Mouse (Mus musculus) embryonic facial prominence, embryonic 15.5 days (tissue): Measurements from ENCODE around the gene Gm28048. TPM values are rescaled to one million over a fixed set of nuclear protein-coding genes. Genes with fewer than 3 reads are reported as not detected.

ENCODE experiments used
- ATAC-seq: fragments of 200-750 bp; cut with Nextera tagmentation; 2 replicates; pipeline ENCODE4 v1.8.0; 2017; ENCODE audit warnings: low read depth, moderate TSS enrichment; ENCODE audit not compliant: insufficient number of reproducible peaks, low FRiP score, low TSS enrichment
- H3K27ac ChIP-seq: fragments of 300-500 bp; sonication (generic); replicated peaks from 2 replicates; pipeline ENCODE4 v1.5.1; 2015; ENCODE audit warnings: mild to moderate bottlenecking, inconsistent platforms
- H3K27me3 ChIP-seq: fragments of 300-500 bp; sonication (generic); 2 replicates; pipeline ENCODE4 v1.6.1; 2015; ENCODE audit warnings: inconsistent platforms
- H3K36me3 ChIP-seq: fragments of 300-500 bp; sonication (generic); 2 replicates; pipeline ENCODE4 v1.6.1; 2015; ENCODE audit warnings: mild to moderate bottlenecking, inconsistent platforms
- H3K4me1 ChIP-seq: fragments of 300-500 bp; sonication (generic); 2 replicates; pipeline ENCODE4 v1.6.1; 2015; ENCODE audit warnings: inconsistent platforms
- H3K4me2 ChIP-seq: fragments of 300-500 bp; sonication (generic); replicated peaks from 2 replicates; pipeline ENCODE4 v1.6.1; 2015; ENCODE audit warnings: mild to moderate bottlenecking, inconsistent platforms
- H3K4me3 ChIP-seq: fragments of 300-500 bp; sonication (generic); replicated peaks from 2 replicates; pipeline ENCODE4 v1.5.1; 2015; ENCODE audit warnings: mild to moderate bottlenecking, inconsistent platforms
- H3K9ac ChIP-seq: fragments of 300-500 bp; sonication (generic); 2 replicates; pipeline ENCODE4 v1.6.1; 2015; ENCODE audit warnings: inconsistent platforms
- H3K9me3 ChIP-seq: fragments of 300-500 bp; sonication (generic); replicated peaks from 2 replicates; pipeline ENCODE4 v1.6.1; 2016; ENCODE audit warnings: inconsistent platforms
- whole genome bisulfite sequencing: fragments of 180-500 bp; shearing (Covaris S2); methylation state at CpG from one replicate; pipeline ENCODE4 v1.1.7; 2015; 5-methylcytosine and 5-hydroxymethylcytosine counted together
- polyA plus RNA-seq: library from polyadenylated mRNA; unstranded; fragments of >200 nt; fragmentation: Nextera tagmentation; extraction: Ambion mirVana; gene quantifications from 2 replicates; pipeline ENCODE4 v1.2.1, GENCODE M21; 2015

Gene Gm28048
- polyA plus RNA-seq = 10.6 and 11.5 TPM in 2 replicates

DNA sequence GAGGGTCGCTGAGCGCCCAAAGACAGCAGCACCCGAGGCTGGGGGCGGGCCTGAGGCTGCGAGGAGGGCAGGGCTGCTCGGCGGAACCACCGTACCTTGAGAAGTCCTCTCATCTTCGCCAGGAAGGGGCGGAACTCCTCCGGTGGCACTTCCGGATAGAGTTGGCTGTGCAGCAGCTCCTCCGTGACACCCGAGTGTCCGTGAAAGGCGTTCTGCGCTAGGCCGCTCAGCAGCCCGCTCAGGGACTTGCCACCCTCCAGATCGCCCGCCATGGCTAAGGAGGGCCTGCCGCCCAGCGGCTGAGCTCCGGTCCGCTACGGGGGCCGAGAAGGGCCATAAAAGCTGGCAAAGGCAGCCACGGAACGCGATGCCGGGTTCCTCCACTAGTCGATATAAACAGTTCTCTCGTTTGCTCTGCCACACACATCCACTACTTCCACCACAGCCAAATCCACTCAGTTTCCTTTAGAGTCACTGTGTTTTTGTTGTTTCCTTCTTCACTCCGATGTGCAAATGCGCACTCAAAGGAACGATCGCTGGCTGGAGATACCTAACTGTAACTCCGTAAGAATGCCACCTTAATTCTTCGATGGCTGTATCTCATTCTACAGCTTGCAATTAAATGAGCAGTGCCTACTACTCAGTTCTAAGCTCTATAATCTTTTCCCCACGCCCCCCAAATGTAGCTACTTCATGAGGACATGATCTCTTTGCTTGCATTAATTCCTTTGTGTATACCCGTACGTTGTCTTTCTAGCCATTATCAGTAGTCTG, at the start of gene Gm28048, which contains the start of gene Commd1:
Gene Gm28048 (minus strand): TSS at position 107 of the 774 bp plus-strand sequence.
Gene Commd1 (minus strand): TSS at position 399 of the 774 bp plus-strand sequence.
- Histone ChIP-seq H3K4me3 (peak within 1 kb of the TSS; percentile 80), H3K27me3 (no peaks in the 10 kb centered on the region), H3K4me2 (peak within 1 kb of the TSS; percentile 65), H3K36me3 (peaks cover 9% of the 10 kb centered on the region; the same call in 1 of the 2 replicates), H3K9ac (peak within 1 kb of the TSS; percentile 74), H3K27ac (peak within 1 kb of the TSS; percentile 99), H3K9me3 (no peaks in the 10 kb centered on the region), H3K4me1 (peaks cover 9% of the 10 kb centered on the region)
- 3% methylated on average over 42 of the region's 42 CpGs for WGBS
- peak; percentile 90 for ATAC-seq

DNA sequence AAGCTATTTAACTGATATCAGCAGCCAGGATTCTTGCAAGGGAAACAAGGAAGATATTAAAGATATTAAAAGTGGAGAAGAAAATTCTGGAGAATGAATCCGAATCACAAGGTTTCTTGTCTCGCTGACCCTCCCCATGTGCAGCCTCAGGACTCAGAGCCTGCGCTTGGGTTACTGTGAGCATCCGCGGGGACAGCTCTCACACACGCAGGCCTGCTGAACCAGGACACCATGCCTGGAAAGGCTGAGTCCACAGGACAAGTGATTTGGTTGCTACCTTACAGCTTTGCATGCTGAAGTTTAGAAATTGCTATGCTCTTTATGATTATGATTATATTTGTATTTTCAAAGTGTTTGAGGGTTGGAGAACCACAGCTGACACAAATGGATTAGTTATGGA, 47.5 kb upstream of the Gm28048 start:
- no peak overlapping the region for H3K9ac ChIP-seq
- H3K9me3 ChIP-seq = no peaks in the 10 kb centered on the region
- no peaks in the 10 kb centered on the region for H3K4me1 ChIP-seq
- 73% methylated on average over 6 of the region's 6 CpGs for WGBS
- H3K36me3 ChIP-seq = no peaks in the 10 kb centered on the region
- H3K4me2 ChIP-seq = no peak overlapping the region
- no peak for ATAC-seq
- no peaks in the 10 kb centered on the region for H3K27me3 ChIP-seq
- H3K4me3 ChIP-seq = no peak overlapping the region
- H3K27ac ChIP-seq = no peak overlapping the region

DNA sequence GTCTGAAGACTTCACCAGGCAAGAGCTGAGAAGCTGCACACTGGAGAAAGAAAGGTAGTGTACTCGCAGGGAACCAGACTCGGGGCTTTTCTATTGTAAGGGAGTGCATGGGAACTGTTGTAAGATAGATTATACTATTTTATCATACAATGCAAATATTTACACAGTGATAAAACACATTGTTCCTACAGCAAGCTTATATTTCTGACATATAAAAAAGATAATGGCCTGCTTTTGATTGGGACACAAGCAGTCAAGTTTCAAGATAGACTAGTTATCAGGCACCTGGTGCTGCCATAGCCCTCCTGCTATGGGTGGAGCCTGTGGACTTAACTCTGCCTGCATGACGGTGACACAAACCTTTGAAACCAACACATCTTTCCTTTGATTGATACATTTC, 47.1 kb upstream of the Gm28048 start:
- Histone ChIP-seq H3K27ac (no peak overlapping the region), H3K9me3 (no peaks in the 10 kb centered on the region), H3K4me2 (no peak overlapping the region), H3K4me3 (no peak overlapping the region), H3K36me3 (no peaks in the 10 kb centered on the region), H3K4me1 (no peaks in the 10 kb centered on the region), H3K9ac (no peak overlapping the region), H3K27me3 (no peaks in the 10 kb centered on the region)
- no peak for ATAC-seq
- 61% methylated on average over 3 of the region's 3 CpGs for whole genome bisulfite sequencing

DNA sequence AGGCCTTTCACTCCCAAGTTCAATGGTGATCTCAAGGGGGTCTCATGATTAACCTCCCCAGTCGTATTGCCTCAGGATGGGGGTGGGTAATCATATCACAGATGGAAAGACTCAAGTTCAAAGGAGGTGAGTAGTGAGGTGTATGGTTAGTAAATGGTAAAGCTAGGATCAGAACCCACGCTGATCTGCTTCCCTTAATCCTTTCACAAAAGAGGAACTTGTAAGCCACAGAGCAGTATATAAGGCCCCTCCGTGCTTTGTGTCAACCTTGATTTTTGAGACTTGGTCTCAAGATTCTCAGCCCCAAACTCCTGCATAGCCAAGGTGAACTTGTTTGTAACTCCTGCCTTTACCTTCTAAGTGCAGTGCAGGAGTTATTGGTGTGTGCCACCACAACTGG, 42.3 kb upstream of the Gm28048 start:
- no peak overlapping the region for H3K27ac ChIP-seq
- H3K36me3 ChIP-seq = no peaks in the 10 kb centered on the region
- H3K27me3 ChIP-seq = no peaks in the 10 kb centered on the region
- no peak overlapping the region for H3K4me3 ChIP-seq
- ATAC-seq = no peak
- no peak overlapping the region for H3K9ac ChIP-seq
- 67% methylated on average over 3 of the region's 3 CpGs for WGBS
- H3K4me1 ChIP-seq = no peaks in the 10 kb centered on the region
- no peak overlapping the region for H3K4me2 ChIP-seq
- no peaks in the 10 kb centered on the region for H3K9me3 ChIP-seq

DNA sequence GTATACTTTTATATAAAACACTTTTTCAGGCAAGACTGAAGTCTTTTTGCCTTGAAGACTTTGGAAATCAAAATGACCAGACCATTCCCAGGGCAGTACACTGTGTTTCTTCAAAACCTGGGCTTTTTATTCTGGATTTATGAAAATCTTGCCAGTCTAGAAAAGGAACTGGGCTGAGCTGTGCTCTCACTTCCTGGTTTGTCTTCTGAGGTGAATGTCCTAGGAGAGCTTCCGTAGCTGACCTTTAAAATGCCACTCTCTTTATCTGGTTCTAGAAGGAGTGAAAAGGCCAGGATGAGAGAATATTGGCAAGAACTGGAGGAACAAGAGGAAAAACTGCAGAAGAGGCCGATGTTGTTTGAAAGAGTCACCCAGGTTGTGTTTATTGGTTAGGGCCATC, 41.3 kb upstream of the Gm28048 start:
- H3K4me1 ChIP-seq = no peaks in the 10 kb centered on the region
- no peaks in the 10 kb centered on the region for H3K27me3 ChIP-seq
- WGBS = 92% methylated on average over 2 of the region's 2 CpGs
- no peaks in the 10 kb centered on the region for H3K36me3 ChIP-seq
- no peak overlapping the region for H3K4me2 ChIP-seq
- no peak overlapping the region for H3K27ac ChIP-seq
- H3K9me3 ChIP-seq = no peaks in the 10 kb centered on the region
- no peak overlapping the region for H3K9ac ChIP-seq
- ATAC-seq = no peak
- H3K4me3 ChIP-seq = no peak overlapping the region

DNA sequence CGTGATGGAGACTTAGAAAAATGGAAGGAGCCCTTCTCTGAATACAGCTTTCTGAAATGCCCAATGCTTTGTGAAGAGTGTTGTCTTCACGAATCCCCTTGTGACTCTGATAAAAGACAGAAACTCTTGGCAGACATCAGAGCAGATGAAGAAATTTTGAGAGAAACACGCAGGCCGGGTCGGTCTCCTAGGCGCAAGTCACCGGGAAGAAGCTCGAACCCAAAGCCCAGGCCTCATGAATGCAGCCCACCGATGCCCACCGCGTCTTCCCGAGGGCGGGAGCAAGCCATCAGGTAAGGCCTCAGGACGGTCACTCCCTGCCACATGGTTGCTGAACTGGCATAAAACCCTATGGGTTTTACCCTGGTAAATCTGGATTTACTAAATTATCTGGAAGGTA, 39.0 kb upstream of the Gm28048 start:
- no peaks in the 10 kb centered on the region for H3K4me1 ChIP-seq
- no peaks in the 10 kb centered on the region for H3K27me3 ChIP-seq
- ATAC-seq = no peak
- WGBS = 83% methylated on average over 14 of the region's 14 CpGs
- H3K9ac ChIP-seq = no peak overlapping the region
- H3K9me3 ChIP-seq = no peaks in the 10 kb centered on the region
- H3K36me3 ChIP-seq = no peaks in the 10 kb centered on the region
- H3K4me3 ChIP-seq = no peak overlapping the region
- no peak overlapping the region for H3K4me2 ChIP-seq
- H3K27ac ChIP-seq = no peak overlapping the region

DNA sequence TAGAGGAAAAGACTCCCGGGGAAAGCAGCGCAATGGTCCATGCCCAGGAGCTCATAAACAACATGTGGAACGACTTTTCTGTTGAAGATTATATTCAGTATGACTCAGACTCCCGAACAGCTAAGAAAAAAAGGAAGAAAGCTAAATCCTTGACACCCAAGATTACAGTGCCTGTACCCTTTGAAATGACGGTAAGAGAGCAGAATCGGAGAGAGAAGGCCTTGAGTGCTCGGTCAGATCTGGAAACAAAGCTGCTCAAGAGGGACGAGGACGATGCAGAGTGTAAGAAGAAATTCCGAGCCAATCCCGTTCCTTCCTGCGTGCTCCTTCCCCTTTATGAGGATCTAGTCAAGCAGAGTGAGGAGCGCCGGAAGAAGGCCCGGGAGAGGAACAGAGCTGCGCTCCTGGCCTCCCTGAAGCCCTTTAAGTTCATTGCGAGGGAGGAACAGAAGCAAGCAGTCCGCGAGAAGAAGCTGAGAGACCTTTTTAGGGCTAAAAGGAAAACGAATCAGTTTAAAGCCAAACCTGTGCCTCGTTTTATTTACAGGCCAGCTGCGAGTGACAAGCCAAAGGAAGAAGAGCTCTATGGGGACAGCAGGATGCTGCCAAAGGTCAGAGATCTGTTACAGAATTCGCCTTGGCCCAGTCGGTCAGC, 38.4 kb upstream of the Gm28048 start:
- H3K27me3 ChIP-seq = no peaks in the 10 kb centered on the region
- no peaks in the 10 kb centered on the region for H3K9me3 ChIP-seq
- no peak for ATAC-seq
- H3K4me3 ChIP-seq = no peak overlapping the region
- no peaks in the 10 kb centered on the region for H3K4me1 ChIP-seq
- no peak overlapping the region for H3K4me2 ChIP-seq
- no peak overlapping the region for H3K9ac ChIP-seq
- WGBS = 59% methylated on average over 24 of the region's 24 CpGs
- H3K36me3 ChIP-seq = no peaks in the 10 kb centered on the region
- H3K27ac ChIP-seq = no peak overlapping the region

DNA sequence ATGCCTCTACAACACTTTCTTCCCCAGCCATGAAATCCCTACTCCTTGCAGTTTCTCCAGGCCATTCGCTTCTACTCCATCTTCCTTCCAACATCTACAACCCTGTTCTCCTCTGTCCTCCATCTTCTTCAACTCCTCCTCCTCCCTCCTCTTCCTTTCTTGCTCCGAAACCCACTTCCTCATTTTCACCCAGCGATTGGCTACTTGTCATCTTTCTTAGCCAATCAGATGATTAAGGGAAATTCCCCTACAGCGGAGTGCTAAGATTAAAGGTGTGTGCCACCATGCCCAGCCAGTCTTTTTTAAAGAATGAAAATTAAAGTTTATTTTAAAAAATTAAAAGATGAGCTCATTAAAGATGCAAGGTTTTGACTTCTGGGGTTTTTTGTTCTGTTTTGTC, 36.1 kb upstream of the Gm28048 start:
- no peaks in the 10 kb centered on the region for H3K9me3 ChIP-seq
- H3K36me3 ChIP-seq = no peaks in the 10 kb centered on the region
- no peak for ATAC-seq
- H3K27ac ChIP-seq = no peak overlapping the region
- H3K27me3 ChIP-seq = no peaks in the 10 kb centered on the region
- H3K9ac ChIP-seq = no peak overlapping the region
- H3K4me1 ChIP-seq = no peaks in the 10 kb centered on the region
- WGBS = 92% methylated on average over 4 of the region's 4 CpGs
- no peak overlapping the region for H3K4me2 ChIP-seq
- no peak overlapping the region for H3K4me3 ChIP-seq

DNA sequence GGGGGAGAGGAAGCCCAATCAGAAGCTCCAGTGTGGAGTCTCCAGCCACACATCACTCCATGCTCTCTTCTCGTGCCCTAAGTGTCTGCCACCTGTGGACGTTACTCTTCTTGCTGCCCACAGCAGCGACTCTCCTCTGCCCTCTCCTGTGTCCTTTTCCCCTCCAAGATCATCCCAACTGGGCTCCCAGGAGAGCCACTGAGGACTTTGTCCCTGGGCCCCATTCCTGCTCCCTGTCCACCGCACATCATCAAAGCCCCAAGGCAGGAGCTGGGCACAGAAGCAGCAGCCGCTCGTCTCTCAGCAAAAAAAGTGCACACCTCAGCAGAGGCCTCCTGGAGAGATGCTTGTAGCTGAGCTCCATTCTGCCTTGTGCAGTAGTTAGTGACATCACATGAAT, 33.1 kb upstream of the Gm28048 start:
- no peak overlapping the region for H3K4me2 ChIP-seq
- no peak overlapping the region for H3K27ac ChIP-seq
- no peaks in the 10 kb centered on the region for H3K36me3 ChIP-seq
- ATAC-seq = no peak
- H3K27me3 ChIP-seq = no peaks in the 10 kb centered on the region
- H3K9ac ChIP-seq = no peak overlapping the region
- no peaks in the 10 kb centered on the region for H3K9me3 ChIP-seq
- H3K4me1 ChIP-seq = no peaks in the 10 kb centered on the region
- WGBS = 77% methylated on average over 6 of the region's 6 CpGs
- H3K4me3 ChIP-seq = no peak overlapping the region

DNA sequence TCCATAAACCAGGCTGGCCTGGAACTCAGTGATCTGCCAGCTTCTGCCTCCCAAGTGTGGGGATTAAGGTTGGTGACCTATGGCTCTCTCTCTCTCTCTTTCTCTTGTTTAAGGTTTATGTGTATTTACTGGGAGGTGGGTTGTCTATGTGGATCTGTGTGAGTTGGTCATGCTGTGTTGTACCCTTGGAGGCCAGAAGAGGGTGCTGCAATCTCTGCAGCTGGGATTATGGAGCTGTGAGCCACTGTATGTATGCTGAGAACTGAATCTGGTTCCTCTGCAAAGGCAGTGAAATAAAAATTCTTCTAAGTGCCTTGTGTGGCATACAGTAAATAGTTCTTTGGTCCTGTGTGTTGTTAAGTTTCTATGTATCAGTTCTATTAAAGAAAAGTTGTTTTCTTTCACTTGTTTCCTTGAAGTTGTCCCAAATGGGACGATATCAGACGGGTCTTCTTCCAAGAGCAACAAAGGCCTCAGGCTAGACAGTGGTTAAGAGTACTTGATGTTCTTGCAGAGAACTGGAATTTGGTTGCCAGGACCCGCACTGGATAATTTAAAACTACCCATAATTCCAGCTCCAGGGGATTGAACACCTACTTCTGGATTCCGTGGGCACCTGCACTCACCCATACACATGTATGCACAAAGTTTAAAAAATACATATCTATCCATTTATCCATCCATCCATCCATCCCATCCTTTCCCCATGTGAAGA, 31.8 kb upstream of the Gm28048 start:
- Histone ChIP-seq H3K9ac (no peak overlapping the region), H3K4me3 (no peak overlapping the region), H3K4me2 (no peak overlapping the region), H3K36me3 (no peaks in the 10 kb centered on the region), H3K4me1 (no peaks in the 10 kb centered on the region), H3K27me3 (no peaks in the 10 kb centered on the region), H3K27ac (no peak overlapping the region), H3K9me3 (no peaks in the 10 kb centered on the region)
- ATAC-seq = no peak
- WGBS = 75% methylated on average over 4 of the region's 4 CpGs

DNA sequence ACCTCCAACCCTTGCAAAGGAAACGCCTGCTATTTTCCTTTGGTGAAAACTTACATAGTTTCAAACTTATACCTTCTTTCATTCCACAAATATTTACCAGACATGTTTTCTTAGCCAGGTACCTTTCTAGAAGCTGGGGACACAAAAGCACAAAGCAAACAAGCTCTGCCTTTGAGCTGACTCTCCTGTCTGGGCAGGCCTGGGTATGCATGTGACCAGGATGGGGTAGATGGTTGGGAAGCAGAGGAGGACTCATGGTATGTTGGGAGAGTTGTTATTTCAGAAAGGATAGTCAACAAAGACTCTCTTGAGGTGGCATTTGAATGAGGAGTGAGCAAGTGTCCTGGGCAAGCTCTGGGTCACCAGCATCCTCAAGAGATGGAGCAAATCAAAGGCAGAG, 31.2 kb upstream of the Gm28048 start:
- Histone ChIP-seq H3K4me2 (no peak overlapping the region), H3K4me1 (no peaks in the 10 kb centered on the region), H3K4me3 (no peak overlapping the region), H3K9me3 (no peaks in the 10 kb centered on the region), H3K9ac (no peak overlapping the region), H3K27me3 (no peaks in the 10 kb centered on the region), H3K27ac (no peak overlapping the region), H3K36me3 (no peaks in the 10 kb centered on the region)
- ATAC-seq = no peak
- WGBS = 59% methylated on average over 1 of the region's 1 CpGs
